Mouse (Mus musculus) embryonic facial prominence, embryonic 14.5 days (tissue): ENCODE measurements around the gene Cfap97. TPM values are rescaled to one million over a fixed set of nuclear protein-coding genes. Genes with fewer than 3 reads are reported as not detected.
"Not testable (repeated sequence)": the region's sequence is repeated elsewhere in the genome, so short reads cannot be mapped to it uniquely, and the experiment has no call there.

Experiments
- ATAC-seq: fragments of 200-750 bp; cut with Nextera tagmentation; 2 replicates; pipeline ENCODE4 v1.8.0; 2017; ENCODE audit warnings: low read depth, moderate number of reproducible peaks, moderate TSS enrichment
- DNase-seq: peaks from one replicate; pipeline ENCODE4 v3.0.0-alpha.2; 2015; ENCODE audit warnings: low spot score
- H3K27ac ChIP-seq: fragments of 300-500 bp; sonication (generic); replicated peaks from 2 replicates; pipeline ENCODE4 v1.5.1; 2014; ENCODE audit warnings: low read depth, mild to moderate bottlenecking, low read length, moderate library complexity
- H3K27me3 ChIP-seq: fragments of 300-500 bp; sonication (generic); replicated peaks from 2 replicates; pipeline ENCODE4 v1.6.1; 2014; ENCODE audit warnings: low read length; ENCODE audit not compliant: control insufficient read depth, insufficient read depth
- H3K36me3 ChIP-seq: fragments of 300-500 bp; sonication (generic); 2 replicates; pipeline ENCODE4 v1.6.1; 2014; ENCODE audit warnings: low read length, mixed read lengths; ENCODE audit not compliant: control insufficient read depth, insufficient read depth
- H3K4me1 ChIP-seq: fragments of 300-500 bp; sonication (generic); 2 replicates; pipeline ENCODE4 v1.6.1; 2014; ENCODE audit warnings: antibody characterized with exemption, low read length; ENCODE audit not compliant: control insufficient read depth, insufficient read depth
- H3K4me2 ChIP-seq: fragments of 300-500 bp; sonication (generic); 2 replicates; pipeline ENCODE4 v1.6.1; 2014; ENCODE audit warnings: low read depth, mild to moderate bottlenecking, low read length, moderate library complexity, mixed read lengths
- H3K4me3 ChIP-seq: fragments of 300-500 bp; sonication (generic); 2 replicates; pipeline ENCODE4 v1.5.1; 2014; ENCODE audit warnings: low read depth, mild to moderate bottlenecking, low read length
- H3K9ac ChIP-seq: fragments of 300-500 bp; sonication (generic); 2 replicates; pipeline ENCODE4 v1.6.1; 2014; ENCODE audit warnings: low read depth, mild to moderate bottlenecking, low read length, moderate library complexity, mixed read lengths
- H3K9me3 ChIP-seq: fragments of 300-500 bp; sonication (generic); 2 replicates; pipeline ENCODE4 v1.6.1; 2016; ENCODE audit warnings: low read length; ENCODE audit not compliant: control insufficient read depth
- WGBS: fragments of 180-500 bp; shearing (Covaris S2); extraction: QIAGEN DNeasy Blood & Tissue Kit; methylation state at CpG from one replicate; pipeline ENCODE4 v1.1.7; 2014; 5-methylcytosine and 5-hydroxymethylcytosine counted together
- polyA plus RNA-seq: library from polyadenylated mRNA; unstranded; fragments of >200 nt; fragmentation: Nextera tagmentation; extraction: Ambion mirVana; gene quantifications from 2 replicates; pipeline ENCODE4 v1.2.1, GENCODE M21; 2014

Cfap97 gene
- polyA plus RNA-seq, 1 experiment from 2014 or later: 22.9 TPM

- ATAC-seq, H3K4me3 ChIP-seq, H3K9me3 ChIP-seq, H3K36me3 ChIP-seq, H3K9ac ChIP-seq, H3K4me1 ChIP-seq, DNase-seq, H3K27ac ChIP-seq, H3K4me2 ChIP-seq, H3K27me3 ChIP-seq: not testable (repeated sequence)
- 91% methylated on average over 2 of the region's 2 CpGs for WGBS
Measured at GRCm38 (mm10) chr8:46135546-46135945, 16.0 kb upstream of the Cfap97 start.

- H3K36me3 ChIP-seq: no peaks in the 10 kb centered on the region
- no peak overlapping the region for H3K27ac ChIP-seq
- no peak overlapping the region for H3K4me2 ChIP-seq
- DNase-seq (no peak), ATAC-seq (no peak)
- H3K4me3 ChIP-seq: no peak overlapping the region
- no peaks in the 10 kb centered on the region for H3K27me3 ChIP-seq
- no peaks in the 10 kb centered on the region; the same call in 1 of the 2 replicates for H3K4me1 ChIP-seq
- 74% methylated on average over 1 of the region's 1 CpGs for WGBS
- no peak overlapping the region for H3K9ac ChIP-seq
- 0 out of 2 replicates have a peak, but pooled peaks cover 4% of the 10 kb centered on the region for H3K9me3 ChIP-seq
Measured at GRCm38 (mm10) chr8:46137336-46137735, 14.2 kb upstream of the Cfap97 start.

GRCm38 (mm10) chr8:46137843-46138596 is 13.6 kb upstream of the Cfap97 start:
- Histone ChIP-seq H3K9me3 (0 out of 2 replicates have a peak, but pooled peaks cover 4% of the 10 kb centered on the region), H3K4me2 (no peak overlapping the region), H3K9ac (no peak overlapping the region), H3K27ac (no peak overlapping the region), H3K36me3 (no peaks in the 10 kb centered on the region), H3K27me3 (no peaks in the 10 kb centered on the region), H3K4me1 (no peaks in the 10 kb centered on the region; the same call in 1 of the 2 replicates), H3K4me3 (no peak overlapping the region)
- DNase-seq (no peak), ATAC-seq (no peak)
- WGBS: 74% methylated on average over 10 of the region's 10 CpGs

GRCm38 (mm10) chr8:46140376-46141120 is 11.0 kb upstream of the Cfap97 start:
- no peaks in the 10 kb centered on the region for H3K36me3 ChIP-seq
- 77% methylated on average over 9 of the region's 9 CpGs for WGBS
- ATAC-seq (no peak), DNase-seq (no peak)
- H3K9ac ChIP-seq: no peak overlapping the region
- H3K4me2 ChIP-seq: no peak overlapping the region
- H3K9me3 ChIP-seq: no peaks in the 10 kb centered on the region
- H3K27ac ChIP-seq: no peak overlapping the region
- H3K27me3 ChIP-seq: no peaks in the 10 kb centered on the region
- H3K4me1 ChIP-seq: no peaks in the 10 kb centered on the region; the same call in 1 of the 2 replicates
- H3K4me3 ChIP-seq: no peak overlapping the region

- Histone ChIP-seq H3K9me3 (no peaks in the 10 kb centered on the region), H3K36me3 (no peaks in the 10 kb centered on the region), H3K4me3 (no peak overlapping the region), H3K27ac (no peak overlapping the region), H3K27me3 (no peaks in the 10 kb centered on the region), H3K4me2 (no peak overlapping the region), H3K9ac (no peak overlapping the region), H3K4me1 (no peaks in the 10 kb centered on the region; the same call in 1 of the 2 replicates)
- ATAC-seq (no peak), DNase-seq (no peak)
- 95% methylated on average over 3 of the region's 3 CpGs for WGBS
Measured at GRCm38 (mm10) chr8:46141688-46142087, 9.9 kb upstream of the Cfap97 start.

- Histone ChIP-seq H3K4me3 (no peak overlapping the region), H3K4me1 (no peaks in the 10 kb centered on the region; the same call in 1 of the 2 replicates), H3K27me3 (no peaks in the 10 kb centered on the region), H3K9me3 (no peaks in the 10 kb centered on the region), H3K9ac (no peak overlapping the region), H3K36me3 (no peaks in the 10 kb centered on the region), H3K27ac (no peak overlapping the region), H3K4me2 (no peak overlapping the region)
- WGBS: 89% methylated on average over 4 of the region's 4 CpGs
- DNase-seq (no peak), ATAC-seq (no peak)
Measured at GRCm38 (mm10) chr8:46142498-46143081, 9.0 kb upstream of the Cfap97 start.

GRCm38 (mm10) chr8:46143470-46143869 is 8.1 kb upstream of the Cfap97 start:
- H3K27me3 ChIP-seq: no peaks in the 10 kb centered on the region
- H3K4me1 ChIP-seq: no peaks in the 10 kb centered on the region; the same call in 1 of the 2 replicates
- H3K9me3 ChIP-seq: no peaks in the 10 kb centered on the region
- no peak overlapping the region for H3K27ac ChIP-seq
- no peak overlapping the region for H3K4me2 ChIP-seq
- no peak for ATAC-seq
- 54% methylated on average over 5 of the region's 5 CpGs for WGBS
- no peak for DNase-seq
- H3K9ac ChIP-seq: no peak overlapping the region
- no peaks in the 10 kb centered on the region for H3K36me3 ChIP-seq
- H3K4me3 ChIP-seq: no peak overlapping the region

GRCm38 (mm10) chr8:46143924-46144323 is 7.6 kb upstream of the Cfap97 start:
- Histone ChIP-seq H3K4me2 (no peak overlapping the region), H3K27ac (no peak overlapping the region), H3K9me3 (no peaks in the 10 kb centered on the region), H3K9ac (no peak overlapping the region), H3K27me3 (no peaks in the 10 kb centered on the region), H3K4me1 (no peaks in the 10 kb centered on the region; the same call in 1 of the 2 replicates), H3K36me3 (no peaks in the 10 kb centered on the region), H3K4me3 (no peak overlapping the region)
- WGBS: 8% methylated on average over 1 of the region's 1 CpGs
- ATAC-seq (no peak), DNase-seq (no peak)
